Mouse (Mus musculus) granulocyte monocyte progenitor cell, adult 5-6 weeks (primary cell): ENCODE data around the gene Lhx8. TPM values are rescaled to one million over a fixed set of nuclear protein-coding genes. Genes with fewer than 3 reads are reported as not detected.

ENCODE experiments used
- ATAC-seq: replicated peaks from 2 replicates; pipeline ENCODE4 v1.8.0; 2016; ENCODE audit warnings: mild to moderate bottlenecking, moderate TSS enrichment, inconsistent platforms; ENCODE audit not compliant: poor library complexity, severe bottlenecking
- total RNA-seq, 2 experiments: library from RNA; stranded (forward) in 1 of 2; stranded (reverse) in 1 of 2; fragments of 200-712, 200-1000 nt in 1 of 2; fragments of >200 nt in 1 of 2; fragmentation: Nextera tagmentation in 1 of 2; gene quantifications; 2 replicates each; pipeline ENCODE4 v1.2.3; 2014 to 2017

The Lhx8 gene
- total RNA-seq, 2 experiments from 2014 or later, result not detected

DNA sequence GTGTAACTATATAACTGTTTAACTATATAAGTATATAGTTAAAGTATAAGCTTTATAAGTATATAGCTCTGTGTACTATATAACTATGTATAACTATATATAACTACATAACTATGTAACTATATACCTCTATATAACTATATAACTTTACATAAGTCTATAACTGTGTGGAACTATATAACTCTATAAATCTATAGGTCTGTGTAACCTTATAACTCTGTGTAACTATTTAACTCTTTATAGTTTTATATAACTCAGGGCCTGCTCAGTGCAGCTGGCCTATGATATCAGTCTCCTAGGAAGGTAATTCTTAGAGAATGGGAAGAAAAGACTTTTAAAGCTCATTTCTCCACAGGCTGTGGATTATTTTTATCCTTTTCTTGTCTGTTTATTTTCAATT, 73.1 kb downstream of the Lhx8 start:
- no peak for ATAC-seq
